Mouse (Mus musculus): ENCODE data around the gene Cux2.

DNA sequence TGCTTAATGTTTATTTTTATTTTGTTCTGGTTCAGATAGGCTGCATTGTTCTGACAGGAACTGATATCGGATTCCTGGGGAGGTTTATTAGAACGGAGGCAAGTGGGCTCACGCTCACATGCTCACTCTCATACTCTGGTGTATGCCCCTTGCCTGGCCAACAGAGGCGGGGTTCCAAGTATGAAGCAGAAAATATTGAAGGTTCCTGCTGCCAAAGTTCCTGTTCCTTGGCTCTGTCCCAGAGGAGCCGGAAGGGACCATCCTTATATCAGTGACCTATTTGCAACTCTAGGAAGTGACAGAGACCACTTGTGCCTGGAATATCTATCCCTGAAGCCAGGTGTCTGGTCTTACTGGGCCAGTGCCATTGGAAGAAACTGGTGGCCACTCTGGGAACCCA lies 94.1 kb downstream of the Cux2 start:
- no peak for TF ChIP-seq CTCF (IDR thresholded peaks at IDR 0.05; ENCODE audit: low read depth, low read length)
- TF ChIP-seq GATA1 (IDR thresholded peaks at IDR 0.05; ENCODE audit: borderline replicate concordance, low read length), result no peak
- TF ChIP-seq POLR2AphosphoS5 (IDR thresholded peaks at IDR 0.05; ENCODE audit: insufficient replicate concordance, low read depth, low read length), result no peak

Data from G1E (cell line).